Comparison of ENCODE assay signal across 20 mouse cellular contexts in the genomic region with DNA sequence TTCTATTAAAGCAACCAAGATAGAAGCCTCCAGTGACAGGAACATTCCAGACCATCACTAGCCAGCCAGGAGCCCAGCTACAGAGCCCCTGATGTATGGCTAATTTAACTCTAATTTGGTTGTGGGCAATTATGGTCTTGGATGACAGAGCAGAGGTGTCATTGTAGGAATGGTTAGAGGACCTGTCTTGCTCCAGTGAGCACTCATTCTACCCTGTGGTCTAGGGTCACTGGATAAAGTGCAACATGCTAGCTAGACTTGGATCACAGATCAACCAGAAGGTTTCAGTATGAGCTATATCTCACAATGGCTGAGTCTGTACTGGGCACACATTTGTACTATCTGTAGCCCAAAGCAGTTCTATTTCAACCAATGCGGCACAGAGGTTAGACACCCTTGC.
DNase-seq lines count a peak whose midpoint lies in the region; ATAC-seq and TF ChIP-seq lines count a peak whose summit lies in the region.
"Had no signal": no experiment of that assay in that cellular context is flagged by ENCODE, and none has a peak within 500 bp of the region (broad histone marks: within the 10 kb centered on the region; RNA-seq: fewer than 3 reads in every experiment).

No protein-coding gene starts in this region.

- 0 out of 2 replicates have a peak, but pooled peaks cover 2% of the 10 kb centered on the region for H3K27me3 ChIP-seq in kidney, embryonic 15.5 days
- no peaks in the 10 kb centered on the region for H3K27me3 ChIP-seq in limb, embryonic 13.5 days
- no peaks in the 10 kb centered on the region for H3K27me3 ChIP-seq in lung, postnatal 0 days (replicated peaks; ENCODE audit: insufficient read depth, low read length)
- H3K27me3 ChIP-seq: embryonic facial prominence, embryonic 12.5 days; forebrain, embryonic 15.5 days; heart, embryonic 15.5 days had no signal

- H3K9me3 ChIP-seq in kidney, embryonic 15.5 days (replicated peaks), result no peaks in the 10 kb centered on the region
- H3K9me3 ChIP-seq in limb, embryonic 13.5 days, result no peaks in the 10 kb centered on the region
- no peaks in the 10 kb centered on the region for H3K9me3 ChIP-seq in lung, postnatal 0 days (ENCODE audit: low read length)
- H3K9me3 ChIP-seq: embryonic facial prominence, embryonic 12.5 days; forebrain, embryonic 15.5 days; heart, embryonic 15.5 days had no signal

- H3K4me1 ChIP-seq in kidney, embryonic 15.5 days, result peaks cover 48% of the 10 kb centered on the region
- H3K4me1 ChIP-seq in limb, embryonic 13.5 days, result peaks cover 88% of the 10 kb centered on the region
- no peaks in the 10 kb centered on the region for H3K4me1 ChIP-seq in lung, postnatal 0 days (ENCODE audit: insufficient read depth, low read depth, low read length)

- no peak for TF ChIP-seq EP300 in lung, postnatal 0 days (IDR thresholded peaks at IDR 0.05)

- H3K36me3 ChIP-seq in kidney, embryonic 15.5 days, result no peaks in the 10 kb centered on the region
- no peaks in the 10 kb centered on the region for H3K36me3 ChIP-seq in limb, embryonic 13.5 days
- no peaks in the 10 kb centered on the region for H3K36me3 ChIP-seq in lung, postnatal 0 days (ENCODE audit: insufficient read depth, low read length)
- H3K36me3 ChIP-seq: embryonic facial prominence, embryonic 12.5 days; forebrain, embryonic 15.5 days; heart, embryonic 15.5 days had no signal

- DNase-seq in kidney, adult 11 months, result peak; percentile 10
- no peak for DNase-seq in kidney, postnatal 25 days
- no peak for DNase-seq in kidney, adult 18-20 months
- DNase-seq in left cerebral cortex, adult 2 months (ENCODE audit: extremely low spot score in 1 of 2, low spot score in 2 of 2), result no peak
- DNase-seq in lung, postnatal 0 days (ENCODE audit: low spot score), result no peak
- DNase-seq: adrenal gland, postnatal 14 days; cerebellum, adult 11-12 months; cerebellum, adult 9-10 months; cerebellum, postnatal 25 days; gastrocnemius, postnatal 14 days; heart, adult 2 months; heart, postnatal 14 days had no signal

- WGBS in kidney, embryonic 15.5 days, result 83% methylated on average over 1 of the region's 1 CpGs
- WGBS in limb, embryonic 13.5 days, result 97% methylated on average over 1 of the region's 1 CpGs
- 92% methylated on average over 1 of the region's 1 CpGs for WGBS in lung, postnatal 0 days

- no peak overlapping the region for H3K27ac ChIP-seq in kidney, embryonic 15.5 days
- H3K27ac ChIP-seq in limb, embryonic 13.5 days, result peak overlapping the region; percentile 40; the same call in 1 of the 2 replicates
- H3K27ac ChIP-seq in left cerebral cortex, adult 2 months, result no peak overlapping the region
- no peak overlapping the region for H3K27ac ChIP-seq in lung, postnatal 0 days (ENCODE audit: low read length)
- H3K27ac ChIP-seq: forebrain, embryonic 15.5 days; heart, adult 2 months; heart, embryonic 15.5 days had no signal

- intact Hi-C loops in left cerebral cortex, adult 2 months (cut with DNase I), result no loop called here

- no peak overlapping the region for H3K4me2 ChIP-seq in kidney, embryonic 15.5 days
- H3K4me2 ChIP-seq in limb, embryonic 13.5 days (replicated peaks), result no peak overlapping the region
- H3K4me2 ChIP-seq in lung, postnatal 0 days (replicated peaks; ENCODE audit: low read depth, low read length), result no peak overlapping the region
- H3K4me2 ChIP-seq: embryonic facial prominence, embryonic 12.5 days; forebrain, embryonic 15.5 days; heart, embryonic 11.5 days; heart, embryonic 15.5 days had no signal

- ATAC-seq in kidney, embryonic 15.5 days (replicated peaks; ENCODE audit: low FRiP score), result 0 out of 2 replicates have a peak, but pooled peaks have one; percentile 16
- no peak for ATAC-seq in limb, embryonic 13.5 days (ENCODE audit: low FRiP score, low read depth)
- ATAC-seq in lung, postnatal 0 days, result no peak
- ATAC-seq: activated CD4-positive, CD25-positive, alpha-beta regulatory T cell, adult 4 months; forebrain, embryonic 15.5 days; Patski had no signal

- H3K4me3 ChIP-seq in kidney, embryonic 15.5 days (replicated peaks), result no peak overlapping the region
- no peak overlapping the region for H3K4me3 ChIP-seq in limb, embryonic 13.5 days
- H3K4me3 ChIP-seq in left cerebral cortex, adult 2 months, result no peak overlapping the region
- H3K4me3 ChIP-seq in lung, postnatal 0 days (ENCODE audit: low read depth, low read length), result no peak overlapping the region
- H3K4me3 ChIP-seq: embryonic facial prominence, embryonic 12.5 days; forebrain, embryonic 15.5 days; heart, adult 2 months; heart, embryonic 15.5 days had no signal

- TF ChIP-seq CTCF in left cerebral cortex, adult 2 months (IDR thresholded peaks at IDR 0.05), result no peak
- TF ChIP-seq CTCF in lung, postnatal 0 days (IDR thresholded peaks at IDR 0.05), result no peak

- H3K9ac ChIP-seq in kidney, embryonic 15.5 days, result no peak overlapping the region
- no peak overlapping the region for H3K9ac ChIP-seq in limb, embryonic 13.5 days
- H3K9ac ChIP-seq in lung, postnatal 0 days (replicated peaks; ENCODE audit: low read depth), result no peak overlapping the region
- H3K9ac ChIP-seq: embryonic facial prominence, embryonic 12.5 days; forebrain, embryonic 15.5 days; heart, embryonic 15.5 days had no signal
